Mouse (Mus musculus): ENCODE data around the gene Dab1.

The Dab1 gene

GRCm38 (mm10) chr4:104374191-104374590 lies 755.0 kb downstream of the Dab1 start:
- DNase-seq (ENCODE audit: low spot score) = no peak

GRCm38 (mm10) chr4:104384704-104385103 lies 765.5 kb downstream of the Dab1 start:
- no peak for DNase-seq (ENCODE audit: low spot score)

- DNase-seq (ENCODE audit: low spot score) = no peak
Measured at GRCm38 (mm10) chr4:104385272-104385671, 766.1 kb downstream of the Dab1 start.

GRCm38 (mm10) chr4:104395515-104395914 lies 776.4 kb downstream of the Dab1 start:
- DNase-seq (ENCODE audit: low spot score) = no peak

- DNase-seq (ENCODE audit: low spot score) = no peak
Measured at GRCm38 (mm10) chr4:104396095-104396494, 776.9 kb downstream of the Dab1 start.

- no peak for DNase-seq (ENCODE audit: low spot score)
Measured at GRCm38 (mm10) chr4:104399106-104399730, 780.1 kb downstream of the Dab1 start.

- DNase-seq (ENCODE audit: low spot score) = no peak
Measured at GRCm38 (mm10) chr4:104404099-104404498, 784.9 kb downstream of the Dab1 start.

GRCm38 (mm10) chr4:104410922-104411321 lies 791.8 kb downstream of the Dab1 start:
- no peak for DNase-seq (ENCODE audit: low spot score)

GRCm38 (mm10) chr4:104415482-104415881 lies 796.3 kb downstream of the Dab1 start:
- no peak for DNase-seq (ENCODE audit: low spot score)

- DNase-seq (ENCODE audit: low spot score) = no peak
Measured at GRCm38 (mm10) chr4:104418354-104418753, 799.2 kb downstream of the Dab1 start.

GRCm38 (mm10) chr4:104420983-104421680 lies 802.0 kb downstream of the Dab1 start:
- DNase-seq (ENCODE audit: low spot score) = no peak

GRCm38 (mm10) chr4:104429127-104429526 lies 810.0 kb downstream of the Dab1 start:
- DNase-seq (ENCODE audit: low spot score) = no peak

GRCm38 (mm10) chr4:104431231-104431855 lies 812.2 kb downstream of the Dab1 start:
- no peak for DNase-seq (ENCODE audit: low spot score)

- DNase-seq (ENCODE audit: low spot score) = no peak
Measured at GRCm38 (mm10) chr4:104432150-104432549, 813.0 kb downstream of the Dab1 start.

- no peak for DNase-seq (ENCODE audit: low spot score)
Measured at GRCm38 (mm10) chr4:104435736-104436135, 816.6 kb downstream of the Dab1 start.

- DNase-seq (ENCODE audit: low spot score) = no peak
Measured at GRCm38 (mm10) chr4:104436411-104436810, 817.3 kb downstream of the Dab1 start.

- DNase-seq (ENCODE audit: low spot score) = no peak
Measured at GRCm38 (mm10) chr4:104438730-104439129, 819.6 kb downstream of the Dab1 start.

GRCm38 (mm10) chr4:104439641-104440040 lies 820.5 kb downstream of the Dab1 start:
- DNase-seq (ENCODE audit: low spot score) = no peak

GRCm38 (mm10) chr4:104442925-104443747 lies 824.0 kb downstream of the Dab1 start:
- DNase-seq (ENCODE audit: low spot score) = no peak

- DNase-seq (ENCODE audit: low spot score) = no peak
Measured at GRCm38 (mm10) chr4:104443775-104444174, 824.6 kb downstream of the Dab1 start.

GRCm38 (mm10) chr4:104444985-104445384 lies 825.8 kb downstream of the Dab1 start:
- DNase-seq (ENCODE audit: low spot score) = no peak

- no peak for DNase-seq (ENCODE audit: low spot score)
Measured at GRCm38 (mm10) chr4:104448199-104448598, 829.0 kb downstream of the Dab1 start.
